Mouse (Mus musculus): ENCODE results near the gene Rabl6. TPM values are rescaled to one million over a fixed set of nuclear protein-coding genes. Genes with fewer than 3 reads are reported as not detected.

The Rabl6 gene
- polyA plus RNA-seq, 1 experiment from 2014 or later = 69.8 TPM

GRCm38 (mm10) chr2:25627811-25628210 is 19.5 kb upstream of the Rabl6 start, which contains the start of gene Fcna:
TSS of gene Fcna (minus strand) at chr2:25628030.
- Histone ChIP-seq H3K4me3 (ENCODE audit: low read length) (no peak within 1 kb of the TSS), H3K9ac (replicated peaks; ENCODE audit: low read length) (0 out of 2 replicates have a peak within 1 kb of the TSS, but pooled peaks have one; percentile 8), H3K4me1 (ENCODE audit: insufficient read depth, low read length) (no peaks in the 10 kb centered on the region), H3K27me3 (ENCODE audit: insufficient read depth, low read length) (no peaks in the 10 kb centered on the region), H3K27ac (ENCODE audit: low read length) (no peak within 1 kb of the TSS), H3K4me2 (replicated peaks; ENCODE audit: low read depth, low read length) (no peak within 1 kb of the TSS), H3K36me3 (ENCODE audit: insufficient read depth, low read length) (no peaks in the 10 kb centered on the region), H3K9me3 (ENCODE audit: low read length) (no peaks in the 10 kb centered on the region)
- WGBS = 80% methylated on average over 6 of the region's 6 CpGs
- ATAC-seq (ENCODE audit: low FRiP score, low TSS enrichment) = no peak

GRCm38 (mm10) chr2:25625986-25626385 is 17.7 kb upstream of the Rabl6 start:
- no peaks in the 10 kb centered on the region for H3K9me3 ChIP-seq (ENCODE audit: low read length)
- H3K4me1 ChIP-seq (ENCODE audit: insufficient read depth, low read length) = no peaks in the 10 kb centered on the region; the same call in 1 of the 2 replicates
- no peak overlapping the region for H3K9ac ChIP-seq (replicated peaks; ENCODE audit: low read length)
- no peak overlapping the region for H3K27ac ChIP-seq (ENCODE audit: low read length)
- H3K27me3 ChIP-seq (ENCODE audit: insufficient read depth, low read length) = no peaks in the 10 kb centered on the region
- no peaks in the 10 kb centered on the region for H3K36me3 ChIP-seq (ENCODE audit: insufficient read depth, low read length)
- no peak overlapping the region for H3K4me2 ChIP-seq (replicated peaks; ENCODE audit: low read depth, low read length)
- H3K4me3 ChIP-seq (ENCODE audit: low read length) = no peak overlapping the region
- 38% methylated on average over 5 of the region's 5 CpGs for WGBS
- ATAC-seq (ENCODE audit: low FRiP score, low TSS enrichment) = no peak

GRCm38 (mm10) chr2:25621229-25622200 is 13.2 kb upstream of the Rabl6 start, which contains the start of gene Tmem141:
TSS of gene Tmem141 (minus strand) at chr2:25622005.
- WGBS = 7% methylated on average over 34 of the region's 34 CpGs
- Histone ChIP-seq H3K4me1 (ENCODE audit: insufficient read depth, low read length) (peaks cover 1% of the 10 kb centered on the region; the same call in 1 of the 2 replicates), H3K9ac (replicated peaks; ENCODE audit: low read length) (peak within 1 kb of the TSS; percentile 76), H3K27me3 (ENCODE audit: insufficient read depth, low read length) (peaks cover 16% of the 10 kb centered on the region), H3K27ac (ENCODE audit: low read length) (peak within 1 kb of the TSS; percentile 83), H3K4me3 (ENCODE audit: low read length) (peak within 1 kb of the TSS; percentile 63), H3K4me2 (replicated peaks; ENCODE audit: low read depth, low read length) (peak within 1 kb of the TSS; percentile 83), H3K36me3 (ENCODE audit: insufficient read depth, low read length) (no peaks in the 10 kb centered on the region), H3K9me3 (ENCODE audit: low read length) (no peaks in the 10 kb centered on the region)
- peak; percentile 93 for ATAC-seq (ENCODE audit: low FRiP score, low TSS enrichment)

GRCm38 (mm10) chr2:25620852-25621228 is 12.5 kb upstream of the Rabl6 start:
- ATAC-seq (ENCODE audit: low FRiP score, low TSS enrichment) = no peak
- no peak overlapping the region; the same call in 1 of the 2 replicates for H3K4me3 ChIP-seq (ENCODE audit: low read length)
- 74% methylated on average over 4 of the region's 4 CpGs for WGBS
- peak overlapping the region; percentile 83; the same call in 1 of the 2 replicates for H3K27ac ChIP-seq (ENCODE audit: low read length)
- H3K4me2 ChIP-seq (replicated peaks; ENCODE audit: low read depth, low read length) = peak overlapping the region; percentile 83
- H3K27me3 ChIP-seq (ENCODE audit: insufficient read depth, low read length) = peaks cover 23% of the 10 kb centered on the region
- no peaks in the 10 kb centered on the region for H3K9me3 ChIP-seq (ENCODE audit: low read length)
- peak overlapping the region; percentile 76; the same call in 1 of the 2 replicates for H3K9ac ChIP-seq (replicated peaks; ENCODE audit: low read length)
- H3K4me1 ChIP-seq (ENCODE audit: insufficient read depth, low read length) = peaks cover 8% of the 10 kb centered on the region
- H3K36me3 ChIP-seq (ENCODE audit: insufficient read depth, low read length) = no peaks in the 10 kb centered on the region

DNA sequence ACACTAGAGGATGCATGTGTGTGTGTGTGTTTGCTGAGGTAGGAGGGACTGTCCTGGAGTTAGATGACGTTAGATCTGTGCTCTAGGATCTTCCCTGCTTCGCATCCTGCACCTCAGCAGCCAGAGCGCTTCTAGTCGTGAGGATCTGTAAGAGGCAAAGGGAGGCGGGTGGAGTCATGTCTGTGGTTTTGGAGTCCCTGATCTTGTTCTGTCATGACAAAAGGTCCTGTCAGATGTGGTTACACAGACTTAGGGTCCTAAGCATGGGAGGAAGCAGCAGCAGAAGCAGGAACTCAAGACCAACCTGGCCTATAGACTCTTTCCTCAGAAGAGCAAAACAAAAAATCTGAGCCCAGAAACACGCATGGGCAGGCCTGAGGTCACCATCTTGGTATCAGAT is 12.1 kb upstream of the Rabl6 start:
- Histone ChIP-seq H3K36me3 (ENCODE audit: insufficient read depth, low read length) (no peaks in the 10 kb centered on the region), H3K9ac (replicated peaks; ENCODE audit: low read length) (peak overlapping the region; percentile 19), H3K4me3 (ENCODE audit: low read length) (no peak overlapping the region), H3K9me3 (ENCODE audit: low read length) (no peaks in the 10 kb centered on the region), H3K27ac (ENCODE audit: low read length) (no peak overlapping the region), H3K4me2 (replicated peaks; ENCODE audit: low read depth, low read length) (no peak overlapping the region), H3K27me3 (ENCODE audit: insufficient read depth, low read length) (peaks cover 28% of the 10 kb centered on the region), H3K4me1 (ENCODE audit: insufficient read depth, low read length) (peaks cover 12% of the 10 kb centered on the region)
- no peak for ATAC-seq (ENCODE audit: low FRiP score, low TSS enrichment)
- WGBS = 62% methylated on average over 6 of the region's 6 CpGs

DNA sequence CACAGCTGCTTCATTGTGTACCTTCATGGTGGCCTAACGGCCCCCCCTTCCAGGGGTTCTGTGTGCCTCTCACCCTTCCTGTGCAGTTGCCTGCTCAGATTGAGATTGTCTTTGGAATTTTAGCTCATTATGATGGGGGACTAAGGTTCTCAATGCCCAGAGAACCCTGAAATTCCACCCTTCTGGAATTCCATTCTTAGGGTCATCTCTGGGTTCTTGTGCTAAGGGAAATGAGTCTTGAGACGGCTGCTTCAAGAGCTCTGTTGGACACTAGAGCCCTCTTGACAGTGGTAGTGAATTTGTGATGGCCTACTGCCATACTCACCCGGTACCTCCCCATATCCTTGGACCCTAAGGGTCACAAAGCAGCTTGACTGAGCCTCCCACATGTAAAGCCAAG is 9.3 kb upstream of the Rabl6 start, which contains the start of gene Ccdc183:
Gene Ccdc183, minus strand, starts transcription at position 101 of the 400 bp plus-strand sequence.
- Histone ChIP-seq H3K4me2 (replicated peaks; ENCODE audit: low read depth, low read length) (0 out of 2 replicates have a peak within 1 kb of the TSS, but pooled peaks have one; percentile 50), H3K4me3 (ENCODE audit: low read length) (peak within 1 kb of the TSS; percentile 27; the same call in 1 of the 2 replicates), H3K9me3 (ENCODE audit: low read length) (no peaks in the 10 kb centered on the region), H3K36me3 (ENCODE audit: insufficient read depth, low read length) (no peaks in the 10 kb centered on the region), H3K9ac (replicated peaks; ENCODE audit: low read length) (no peak within 1 kb of the TSS), H3K4me1 (ENCODE audit: insufficient read depth, low read length) (peaks cover 12% of the 10 kb centered on the region), H3K27ac (ENCODE audit: low read length) (no peak within 1 kb of the TSS), H3K27me3 (ENCODE audit: insufficient read depth, low read length) (peaks cover 36% of the 10 kb centered on the region)
- WGBS = 82% methylated on average over 3 of the region's 3 CpGs
- ATAC-seq (ENCODE audit: low FRiP score, low TSS enrichment) = no peak

DNA sequence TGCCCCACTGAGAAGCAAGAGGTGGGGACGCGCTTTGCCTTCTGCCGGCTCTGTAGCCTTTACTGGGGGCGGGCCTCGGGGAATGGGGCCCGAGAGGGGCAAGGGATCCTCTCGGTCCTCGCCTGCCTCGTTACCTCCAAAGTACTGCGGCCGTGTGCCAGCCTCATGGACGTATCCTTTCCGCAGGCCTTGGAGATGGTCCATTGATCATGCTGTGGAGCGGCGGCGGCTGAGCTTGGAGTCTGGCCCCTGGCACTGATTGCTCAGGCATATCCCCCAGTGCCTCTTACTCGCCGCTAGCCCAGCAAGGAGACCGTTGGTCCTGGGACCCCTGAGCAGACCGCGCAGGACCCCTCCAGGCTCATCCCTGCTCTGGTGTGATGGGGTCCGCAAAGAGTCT is 8.1 kb upstream of the Rabl6 start:
- Histone ChIP-seq H3K36me3 (ENCODE audit: insufficient read depth, low read length) (no peaks in the 10 kb centered on the region), H3K9me3 (ENCODE audit: low read length) (no peaks in the 10 kb centered on the region), H3K4me1 (ENCODE audit: insufficient read depth, low read length) (peaks cover 12% of the 10 kb centered on the region), H3K4me3 (ENCODE audit: low read length) (peak overlapping the region; percentile 27), H3K9ac (replicated peaks; ENCODE audit: low read length) (peak overlapping the region; percentile 46), H3K27me3 (ENCODE audit: insufficient read depth, low read length) (peaks cover 36% of the 10 kb centered on the region), H3K4me2 (replicated peaks; ENCODE audit: low read depth, low read length) (peak overlapping the region; percentile 50), H3K27ac (ENCODE audit: low read length) (no peak overlapping the region)
- ATAC-seq (ENCODE audit: low FRiP score, low TSS enrichment) = no peak; the same call in 1 of the 2 replicates
- 8% methylated on average over 22 of the region's 22 CpGs for WGBS

DNA sequence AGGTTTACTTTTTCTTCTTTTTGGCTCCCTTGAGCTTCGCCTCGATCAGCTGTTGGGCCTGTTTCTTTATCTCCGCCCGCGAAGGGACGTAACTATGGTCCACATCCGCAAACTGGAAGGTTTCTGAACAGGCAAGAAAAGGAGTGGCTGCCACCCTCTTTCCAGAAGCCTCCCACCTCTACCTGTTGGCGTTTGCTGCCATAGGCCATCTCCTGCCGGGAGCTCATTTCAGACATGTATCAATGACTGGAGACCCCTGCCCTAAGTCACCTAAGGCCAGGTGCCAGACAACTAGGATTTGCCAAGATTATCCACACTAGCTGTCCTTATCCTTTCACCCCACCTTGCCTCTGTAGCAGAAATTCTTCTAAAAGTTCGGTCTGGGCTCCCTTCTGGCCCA is 350 bp upstream of the Rabl6 start:
- no peak overlapping the region for H3K27ac ChIP-seq (ENCODE audit: low read length)
- H3K9ac ChIP-seq (replicated peaks; ENCODE audit: low read length) = peak overlapping the region; percentile 90
- peak overlapping the region; percentile 100 for H3K4me3 ChIP-seq (ENCODE audit: low read length)
- peaks cover 6% of the 10 kb centered on the region; the same call in 1 of the 2 replicates for H3K36me3 ChIP-seq (ENCODE audit: insufficient read depth, low read length)
- H3K4me2 ChIP-seq (replicated peaks; ENCODE audit: low read depth, low read length) = peak overlapping the region; percentile 75
- no peaks in the 10 kb centered on the region for H3K9me3 ChIP-seq (ENCODE audit: low read length)
- no peaks in the 10 kb centered on the region for H3K27me3 ChIP-seq (ENCODE audit: insufficient read depth, low read length)
- 63% methylated on average over 10 of the region's 10 CpGs for WGBS
- peaks cover 19% of the 10 kb centered on the region for H3K4me1 ChIP-seq (ENCODE audit: insufficient read depth, low read length)
- ATAC-seq (ENCODE audit: low FRiP score, low TSS enrichment) = peak; percentile 3; the same call in 1 of the 2 replicates

- H3K4me1 ChIP-seq (ENCODE audit: insufficient read depth, low read length) = peaks cover 13% of the 10 kb centered on the region
- no peak overlapping the region for H3K9ac ChIP-seq (replicated peaks; ENCODE audit: low read length)
- no peaks in the 10 kb centered on the region for H3K27me3 ChIP-seq (ENCODE audit: insufficient read depth, low read length)
- 94% methylated on average over 5 of the region's 5 CpGs for WGBS
- ATAC-seq (ENCODE audit: low FRiP score, low TSS enrichment) = no peak
- H3K27ac ChIP-seq (ENCODE audit: low read length) = no peak overlapping the region
- H3K9me3 ChIP-seq (ENCODE audit: low read length) = no peaks in the 10 kb centered on the region
- H3K36me3 ChIP-seq (ENCODE audit: insufficient read depth, low read length) = peaks cover 49% of the 10 kb centered on the region
- H3K4me3 ChIP-seq (ENCODE audit: low read length) = no peak overlapping the region
- H3K4me2 ChIP-seq (replicated peaks; ENCODE audit: low read depth, low read length) = no peak overlapping the region
These were observed 5.8 kb downstream of the Rabl6 start for GRCm38 (mm10) chr2:25602526-25602925.

Measured in kidney, embryonic 16.5 days (tissue).